Mouse (Mus musculus) ovary, adult 10 weeks (tissue): ENCODE results near the gene Slc22a14. TPM values are rescaled to one million over a fixed set of nuclear protein-coding genes. Genes with fewer than 3 reads are reported as not detected.

Source experiments
- polyA plus RNA-seq: library from polyadenylated mRNA; stranded (reverse); fragments of 350-450 nt; fragmentation: Illumina TruSeq; extraction: RNeasy Lipid Tissue Mini Kit (QIAGEN cat#74804); gene quantifications from one replicate; pipeline ENCODE4 v1.2.3, GENCODE M21; 2014

The Slc22a14 gene
- not detected for polyA plus RNA-seq

DNA sequence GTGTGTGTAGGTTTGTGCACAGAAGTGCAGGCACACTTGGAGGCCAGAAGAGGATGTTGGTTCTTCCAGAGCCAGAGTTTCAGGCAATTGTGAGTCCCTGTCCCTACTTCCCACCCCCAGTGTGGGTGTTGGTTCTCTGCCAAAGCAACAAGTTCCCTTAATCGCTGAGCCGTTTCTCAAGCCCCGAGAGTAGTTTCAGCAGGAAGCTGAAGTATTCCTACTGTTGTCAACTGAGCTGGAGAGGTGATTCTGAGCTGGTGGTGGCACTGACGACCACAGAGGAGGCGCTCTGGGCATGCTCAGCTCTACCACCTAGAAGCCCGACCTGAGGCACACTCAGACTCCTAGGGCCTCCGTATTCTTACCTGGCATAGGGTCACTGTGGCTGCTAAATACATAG is at the start of gene Slc22a14:
TSS of gene Slc22a14 (minus strand) at position 270 of the 400 bp plus-strand sequence.

DNA sequence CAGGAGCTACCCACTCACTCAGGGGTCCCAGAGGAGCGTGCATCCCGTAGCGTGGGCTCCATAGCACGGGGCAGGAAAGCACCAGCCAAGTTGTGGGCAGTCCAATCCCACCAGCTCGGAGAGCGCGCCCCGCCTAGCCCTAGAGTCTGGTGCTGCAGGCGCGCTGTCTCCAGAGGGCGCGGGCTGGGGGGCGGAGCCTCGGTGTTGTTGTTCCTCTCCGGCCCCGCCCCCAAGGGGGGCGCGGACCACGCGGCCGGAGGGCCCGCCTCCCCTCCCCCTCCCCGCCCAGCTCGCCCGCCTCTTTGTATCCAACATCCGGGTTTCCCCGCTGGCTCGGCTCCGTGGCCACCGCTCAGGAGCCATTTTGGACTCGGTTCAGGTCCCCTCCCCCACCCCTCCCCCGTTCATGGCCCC is 36.5 kb upstream of the Slc22a14 start, which contains the start of gene Acvr2b:
TSS of gene Acvr2b (plus strand) at position 318 of the 414 bp plus-strand sequence.

DNA sequence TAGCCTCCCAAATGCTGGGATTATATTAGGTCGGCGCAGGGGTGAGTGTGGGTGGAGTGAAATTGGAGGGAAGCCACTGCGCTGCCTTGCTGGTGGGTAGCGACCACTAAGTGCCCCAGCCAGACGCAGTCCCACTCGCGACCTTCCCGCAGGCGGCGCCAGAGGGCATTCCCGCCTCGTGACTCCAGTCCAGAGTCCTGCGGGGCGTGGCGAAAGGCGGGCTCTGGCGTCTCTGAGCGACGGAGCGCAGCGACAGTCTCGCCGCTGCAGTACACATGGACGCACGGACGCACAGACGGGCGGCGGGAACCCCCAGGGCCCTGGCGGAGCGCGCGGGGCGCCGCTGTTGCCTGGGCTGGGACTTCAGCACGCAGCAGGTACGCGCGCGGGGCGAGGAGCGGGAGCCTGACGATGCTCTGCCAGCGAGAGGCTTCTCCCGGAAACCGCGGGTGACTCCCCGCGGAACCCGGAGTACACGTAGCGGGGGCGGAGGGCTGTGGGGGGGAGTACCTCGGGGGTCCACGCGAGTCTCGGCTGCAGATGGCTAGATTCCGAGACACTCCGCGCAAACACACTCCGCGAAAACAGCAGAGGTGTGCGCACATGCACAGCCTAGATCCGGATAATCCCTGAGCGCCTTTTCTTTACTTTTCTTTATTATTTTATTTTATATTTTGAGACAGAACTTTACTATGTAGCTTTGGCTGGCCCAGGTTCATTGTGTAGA is 7.9 kb downstream of the Slc22a14 start, which contains the start of gene Xylb:
TSS of gene Xylb (plus strand) at position 51 of the 727 bp plus-strand sequence.

DNA sequence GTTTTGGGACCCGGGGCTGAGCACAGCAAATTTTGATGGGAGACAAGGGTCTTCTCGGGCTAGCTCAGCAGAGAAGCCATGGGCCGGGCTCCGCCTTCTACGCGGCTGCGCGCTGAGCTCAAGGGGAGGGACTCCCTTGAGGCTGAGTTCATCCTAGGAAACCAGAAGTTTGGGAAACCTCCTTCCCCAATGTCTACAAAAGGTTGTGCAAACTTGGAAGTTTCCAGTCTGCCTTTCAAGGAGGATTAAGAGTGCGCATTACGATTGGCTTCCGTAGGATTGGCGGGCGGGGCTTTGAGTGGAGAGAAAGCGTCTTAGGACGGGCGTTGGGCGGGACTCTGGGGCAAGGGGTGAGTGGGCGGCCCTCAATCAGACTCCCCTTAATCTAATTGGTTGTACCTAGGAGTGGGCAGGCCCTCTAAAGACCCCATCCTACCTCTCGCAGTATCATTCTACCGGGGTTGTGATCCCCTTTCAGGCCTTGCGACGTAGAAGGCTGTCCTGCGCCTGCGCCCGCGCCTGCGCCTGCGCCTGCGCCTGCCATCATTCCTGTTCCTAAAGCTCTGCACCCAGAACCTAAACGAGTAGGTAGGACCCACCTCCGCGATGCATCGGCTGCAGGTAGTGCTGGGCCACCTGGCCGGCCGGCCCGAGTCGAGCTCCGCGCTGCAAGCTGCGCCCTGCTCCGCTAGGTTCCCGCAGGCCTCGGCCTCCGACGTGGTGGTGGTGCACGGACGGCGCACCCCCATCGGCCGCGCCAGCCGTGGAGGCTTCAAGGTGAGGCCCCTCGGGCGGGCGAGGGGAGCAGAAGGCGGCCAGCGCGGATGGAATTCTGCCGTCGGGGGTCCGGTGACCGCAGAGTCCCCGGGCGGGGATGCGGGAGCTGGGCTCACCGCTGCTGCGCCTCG is 24.2 kb downstream of the Slc22a14 start, which contains the start of gene Myd88:
TSS of gene Myd88 (minus strand) at position 503 of the 908 bp plus-strand sequence.

DNA sequence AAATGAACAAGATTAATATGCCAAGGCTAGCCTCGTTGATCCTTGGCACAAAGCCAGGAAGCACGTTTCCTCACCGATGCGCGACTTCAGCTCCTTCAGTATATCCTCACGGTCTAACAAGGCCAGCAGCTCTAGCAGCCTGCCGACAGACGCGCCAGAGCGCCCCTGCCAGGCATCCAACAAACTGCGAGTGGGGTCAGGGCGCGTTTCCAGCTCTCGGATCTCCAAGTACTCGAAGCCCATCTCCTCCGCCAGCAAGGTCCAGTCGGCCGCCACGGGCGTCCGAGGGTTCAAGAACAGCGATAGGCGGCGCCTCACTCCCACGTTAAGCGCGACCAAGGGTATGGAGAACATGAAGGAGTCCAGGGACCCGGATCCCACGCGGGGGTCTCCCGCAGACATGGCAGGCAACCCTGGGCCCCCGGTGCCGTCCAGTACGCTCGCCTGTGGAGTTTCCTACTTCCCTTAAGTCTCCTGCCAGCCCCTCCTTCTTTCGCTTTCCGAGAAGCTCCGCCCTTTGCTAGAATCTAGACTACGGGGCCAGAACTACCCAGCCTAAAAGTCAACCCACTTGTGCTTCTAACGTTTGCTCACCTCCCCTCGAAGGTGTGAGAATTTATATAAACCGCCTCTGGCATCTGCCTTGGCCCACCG is 25.7 kb downstream of the Slc22a14 start, which contains the start of gene Acaa1a:
TSS of gene Acaa1a (plus strand) at position 119 of the 654 bp plus-strand sequence.

DNA sequence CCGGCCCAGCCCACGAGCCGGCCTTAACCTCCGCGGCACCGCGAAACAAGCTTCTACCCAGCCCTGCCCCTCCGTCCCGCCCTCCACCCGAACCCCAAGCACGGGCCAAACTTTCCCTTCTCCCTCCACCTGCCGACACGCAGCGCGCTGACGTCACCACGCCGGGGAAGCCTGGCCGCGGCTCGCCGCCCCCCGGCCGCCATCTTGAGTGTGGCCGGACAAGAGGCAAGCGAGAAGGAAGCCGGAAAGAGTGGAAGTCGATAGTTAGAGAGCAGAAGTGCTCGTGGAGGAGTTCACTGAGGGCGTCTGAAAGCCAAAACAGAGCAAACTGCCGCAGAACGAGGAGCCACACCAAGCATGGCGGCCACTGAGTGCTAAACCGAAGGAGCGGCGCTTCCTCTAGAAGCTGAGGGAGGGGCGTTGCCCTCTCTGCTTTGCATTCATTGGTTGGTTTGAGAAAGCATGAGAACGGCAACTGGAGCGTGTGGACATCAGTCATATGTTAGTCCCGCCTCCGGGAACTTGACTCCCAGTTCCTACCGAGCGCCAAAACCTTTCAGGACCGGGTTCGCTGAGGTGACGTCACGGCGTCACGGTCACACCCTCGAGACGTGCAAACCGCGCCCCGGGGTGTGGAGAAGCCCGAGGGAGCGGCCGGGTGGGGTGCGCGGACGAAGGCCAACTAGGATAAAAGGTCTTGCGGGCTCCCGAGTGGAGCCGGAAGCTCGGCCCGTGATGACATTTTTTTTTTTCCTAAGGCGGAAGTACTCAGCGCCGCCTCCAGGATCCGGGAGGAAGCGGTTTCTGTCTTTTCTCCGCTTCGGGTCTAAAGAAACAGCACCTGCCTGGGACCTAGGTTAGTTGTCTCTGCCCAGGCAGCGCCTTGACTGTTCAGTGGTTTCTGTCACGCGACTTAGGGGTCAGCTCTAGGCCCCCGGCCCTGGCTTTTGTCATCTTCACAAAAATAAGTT is 42.8 kb downstream of the Slc22a14 start, which contains the start of gene Oxsr1:
TSS of gene Oxsr1 (minus strand) at position 139 of the 971 bp plus-strand sequence.

DNA sequence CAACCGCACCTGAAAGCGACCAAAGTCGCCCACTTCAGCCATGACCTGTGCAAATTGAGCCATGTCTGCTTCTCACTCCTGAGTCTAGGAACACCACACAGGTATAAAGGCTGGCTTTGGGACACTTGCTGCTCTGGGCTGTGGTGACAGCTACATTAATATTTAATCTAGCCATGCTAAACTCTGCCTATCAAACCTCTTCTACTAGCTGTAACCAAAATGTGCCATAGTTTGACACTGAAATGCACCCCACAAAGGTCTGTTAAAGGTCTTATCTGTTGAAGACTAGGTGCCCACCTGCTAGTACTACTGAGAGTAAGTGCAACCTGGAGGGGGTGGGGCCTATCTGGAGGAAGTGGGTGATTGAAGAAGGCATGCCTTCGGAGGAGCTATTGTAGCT is 156.4 kb downstream of the Slc22a14 start, which contains the start of gene Slc22a13:
TSS of gene Slc22a13 (minus strand) at position 101 of the 400 bp plus-strand sequence.

DNA sequence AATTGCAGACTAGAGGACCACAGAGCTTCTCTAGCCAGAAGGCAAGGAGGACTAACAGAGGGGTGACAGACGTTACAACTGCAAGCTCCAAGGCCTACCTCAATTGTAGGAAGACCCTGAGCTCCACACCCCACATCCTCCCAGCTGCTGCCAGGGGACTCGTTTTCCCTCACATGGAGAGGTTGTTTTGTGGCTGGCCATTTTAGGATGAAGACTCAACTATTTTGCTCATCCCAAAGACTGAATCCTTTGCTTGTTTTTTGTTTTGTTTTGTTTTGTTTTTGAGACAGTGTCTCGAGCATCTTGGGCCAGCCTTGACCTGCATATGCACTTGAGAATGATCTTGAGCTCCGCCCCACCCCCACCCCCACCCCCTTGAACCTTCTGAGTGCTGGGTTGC is 206.5 kb downstream of the Slc22a14 start, which contains the start of gene Gm47289:
TSS of gene Gm47289 (plus strand) at position 301 of the 400 bp plus-strand sequence.

DNA sequence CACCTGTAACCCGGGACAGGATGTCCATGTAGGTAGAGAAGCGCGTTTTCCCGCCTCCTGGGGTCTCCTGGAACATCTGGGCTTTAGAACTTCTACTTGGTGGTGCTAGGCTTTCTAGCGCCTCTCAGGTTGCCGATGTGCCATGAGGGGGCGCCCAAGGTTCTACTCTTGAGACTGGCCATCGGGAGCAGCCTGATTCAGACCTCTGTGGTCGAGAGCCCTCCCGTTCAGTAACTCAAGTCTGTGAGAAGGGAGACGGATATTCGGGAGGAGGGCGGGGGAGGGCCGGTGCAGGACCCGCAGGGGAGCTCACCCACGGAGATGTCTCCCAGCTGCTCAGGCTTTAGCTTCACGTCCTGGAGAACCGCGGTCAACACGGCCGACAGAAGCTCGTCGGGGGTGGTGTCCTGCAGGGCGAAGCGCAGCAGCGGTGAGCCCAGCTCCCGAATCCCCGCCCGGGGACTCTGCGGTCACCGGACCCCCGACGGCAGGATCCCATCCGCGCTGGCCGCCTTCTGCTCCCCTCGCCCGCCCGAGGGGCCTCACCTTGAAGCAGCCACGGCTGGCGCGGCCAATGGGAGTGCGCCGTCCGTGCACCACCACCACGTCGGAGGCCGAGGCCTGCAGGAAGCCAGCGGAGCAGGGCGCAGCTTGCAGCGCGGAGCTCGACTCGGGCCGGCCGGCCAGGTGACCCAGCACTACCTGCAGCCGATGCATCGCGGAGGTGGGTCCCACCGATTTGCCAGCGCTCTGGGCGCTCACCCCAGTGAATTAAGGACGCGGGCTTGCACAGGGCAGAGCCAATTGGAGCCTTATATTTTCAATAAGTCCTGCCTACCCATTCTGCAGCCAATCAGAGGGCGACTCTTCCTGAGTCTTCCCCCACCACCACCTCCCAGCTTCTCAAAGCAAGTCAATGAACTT is 208.8 kb downstream of the Slc22a14 start, which contains the start of gene Acaa1b:
TSS of gene Acaa1b (minus strand) at position 816 of the 924 bp plus-strand sequence.

Other genes with a start within 250 kb of the Slc22a14 start
- not detected for gene Acaa1b, start 208.5 kb downstream of the Slc22a14 start, polyA plus RNA-seq
- not detected for gene Gm47289, start 206.4 kb downstream of the Slc22a14 start, polyA plus RNA-seq
- not detected for gene Slc22a13, start 156.5 kb downstream of the Slc22a14 start, polyA plus RNA-seq
- 45.6 TPM for gene Oxsr1, start 43.1 kb downstream of the Slc22a14 start, polyA plus RNA-seq
- 1.00 TPM for gene Acaa1a, start 25.9 kb downstream of the Slc22a14 start, polyA plus RNA-seq
- 6.6 TPM for gene Myd88, start 24.1 kb downstream of the Slc22a14 start, polyA plus RNA-seq
- gene Xylb, start 8.2 kb downstream of the Slc22a14 start, polyA plus RNA-seq = 3.6 TPM
- 1.4 TPM for gene Acvr2b, start 36.6 kb upstream of the Slc22a14 start, polyA plus RNA-seq
- 3.5 TPM for gene Exog, start 79.4 kb upstream of the Slc22a14 start, polyA plus RNA-seq
- 0.11 TPM for gene Scn5a, start 213.5 kb upstream of the Slc22a14 start, polyA plus RNA-seq